Mouse (Mus musculus) cerebellum, adult 2 months (tissue): ENCODE data around the gene Zfp62.

Experiments used
- CTCF ChIP-seq: fragments of 200-500 bp; IDR thresholded peaks from 2 replicates; pipeline ENCODE4 v1.5.1; 2011; ENCODE audit warnings: low read depth, mild to moderate bottlenecking, control low read depth, low read length, moderate library complexity, borderline replicate concordance; ENCODE audit not compliant: insufficient read depth
- POLR2A ChIP-seq: fragments of 200-500 bp; IDR thresholded peaks from 2 replicates; pipeline ENCODE4 v1.6.1; 2011; ENCODE audit warnings: low read length, control low read depth, borderline replicate concordance; ENCODE audit not compliant: insufficient read depth

DNA sequence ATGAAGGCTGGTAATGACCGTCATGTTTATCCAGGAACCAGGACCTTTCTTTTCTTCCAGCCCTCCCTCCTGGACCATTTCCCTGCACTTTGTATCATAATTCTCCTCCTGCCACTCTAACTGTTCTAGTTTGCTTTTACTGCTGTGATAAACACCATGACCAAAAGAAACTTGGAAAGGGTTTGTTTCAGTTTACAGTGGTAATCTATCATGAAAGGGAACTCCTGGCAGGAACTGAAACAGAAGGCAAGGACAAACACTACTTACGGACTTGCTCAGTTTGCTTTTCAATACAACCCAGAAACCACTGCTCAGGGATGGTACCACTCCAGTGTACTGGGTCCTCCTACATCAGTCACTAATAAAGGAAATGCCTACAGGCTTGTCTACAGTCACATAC, 34.4 kb downstream of the Zfp62 start:
- TF ChIP-seq CTCF (no peak), POLR2A (no peak)
